Mouse (Mus musculus) lung, postnatal 36 days (tissue): ENCODE results near the gene Igf1r.

ENCODE experiments used
- DNase-seq: peaks from one replicate; pipeline ENCODE4 v3.0.0; 2022; ENCODE audit warnings: mixed read lengths

The Igf1r gene

GRCm38 (mm10) chr7:67952777-67953700, at the start of gene Igf1r:
Gene Igf1r (plus strand): TSS chr7:67952827.
- DNase-seq: peak; percentile 39

GRCm38 (mm10) chr7:67906358-67906757, 46.3 kb upstream of the Igf1r start:
- no peak for DNase-seq

GRCm38 (mm10) chr7:67907786-67908400, 44.7 kb upstream of the Igf1r start:
- DNase-seq: peak; percentile 17

GRCm38 (mm10) chr7:67910528-67910927, 42.1 kb upstream of the Igf1r start:
- DNase-seq: no peak

GRCm38 (mm10) chr7:67910947-67911346, 41.7 kb upstream of the Igf1r start:
- DNase-seq: peak; percentile 29

GRCm38 (mm10) chr7:67911841-67912240, 40.8 kb upstream of the Igf1r start:
- no peak for DNase-seq

- DNase-seq: no peak
Observed at GRCm38 (mm10) chr7:67916960-67917359, 35.7 kb upstream of the Igf1r start.

- no peak for DNase-seq
Observed at GRCm38 (mm10) chr7:67917753-67918152, 34.9 kb upstream of the Igf1r start.

GRCm38 (mm10) chr7:67919467-67919866, 33.2 kb upstream of the Igf1r start:
- DNase-seq: no peak

GRCm38 (mm10) chr7:67924215-67924614, 28.4 kb upstream of the Igf1r start:
- DNase-seq: no peak

- no peak for DNase-seq
Observed at GRCm38 (mm10) chr7:67930132-67930531, 22.5 kb upstream of the Igf1r start.

GRCm38 (mm10) chr7:67936801-67937200, 15.8 kb upstream of the Igf1r start:
- DNase-seq: no peak

GRCm38 (mm10) chr7:67943805-67944204, 8.8 kb upstream of the Igf1r start:
- DNase-seq: no peak

GRCm38 (mm10) chr7:67946901-67947300, 5.7 kb upstream of the Igf1r start:
- DNase-seq: no peak

- DNase-seq: no peak
Observed at GRCm38 (mm10) chr7:67950346-67950814, 2.2 kb upstream of the Igf1r start.

GRCm38 (mm10) chr7:67950815-67951531, 1.7 kb upstream of the Igf1r start:
- DNase-seq: peak; percentile 80

- peak; percentile 94 for DNase-seq
Observed at GRCm38 (mm10) chr7:67951532-67952035, 1.0 kb upstream of the Igf1r start.

GRCm38 (mm10) chr7:67952036-67952681, 468 bp upstream of the Igf1r start:
- peak; percentile 81 for DNase-seq

GRCm38 (mm10) chr7:67953764-67954242, 1.2 kb downstream of the Igf1r start:
- DNase-seq: peak; percentile 27

- no peak for DNase-seq
Observed at GRCm38 (mm10) chr7:67954591-67955185, 2.1 kb downstream of the Igf1r start.

- DNase-seq: no peak
Observed at GRCm38 (mm10) chr7:67955276-67955675, 2.6 kb downstream of the Igf1r start.

- DNase-seq: no peak
Observed at GRCm38 (mm10) chr7:67957376-67957775, 4.7 kb downstream of the Igf1r start.
